Mouse (Mus musculus): ENCODE measurements at regions not wholly inside any gene's neighbourhood (a gene's known extent, or its start where the extent isn't known, plus 50 kb on each side); places are given as distances from the start of the nearest gene placed in this dataset.
A peak's percentile ranks its signal among the peaks of the same experiment; 100 is the strongest.

DNA sequence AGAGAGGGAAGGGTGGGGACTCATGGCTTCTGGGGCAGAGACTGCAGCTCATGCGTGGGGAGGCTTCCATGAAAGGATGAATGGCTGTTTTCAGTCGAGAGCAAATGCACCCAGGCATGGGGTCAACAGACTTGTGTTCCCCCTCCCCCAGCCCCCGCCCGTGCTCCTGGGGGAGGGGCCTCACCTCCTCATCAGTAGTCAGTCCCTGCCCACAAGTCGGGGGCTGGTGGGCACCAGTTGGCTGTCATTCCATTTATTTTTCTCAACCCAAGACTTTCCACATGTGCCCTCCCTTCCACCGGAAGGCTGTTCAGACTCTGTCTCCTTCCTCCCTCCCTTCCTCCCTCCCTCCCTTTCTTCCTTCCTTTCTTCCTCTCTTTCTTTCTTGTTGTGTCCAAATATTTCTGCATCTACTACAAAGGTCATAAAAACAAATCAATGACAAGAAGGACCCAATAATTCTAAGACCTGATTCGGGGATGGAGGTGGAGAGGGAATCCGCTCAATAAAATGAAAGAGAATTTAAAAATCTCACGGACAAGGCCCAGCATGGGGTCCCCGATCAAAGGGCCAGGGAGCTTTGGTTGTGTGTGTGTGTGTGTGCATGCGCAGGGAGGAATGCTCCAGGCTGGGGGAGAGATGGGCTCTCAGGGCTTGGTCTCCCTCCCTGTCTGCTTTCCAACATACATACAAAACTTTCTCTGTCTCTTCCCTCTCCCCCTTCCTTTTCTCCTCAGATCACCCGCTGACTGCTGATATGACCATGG is 57.7 kb downstream of the Rpl14 start:
- DNase-seq (ENCODE audit: inconsistent ontology term), result no peak

- DNase-seq (ENCODE audit: inconsistent ontology term), result no peak
These were observed 58.4 kb downstream of the Rpl14 start for GRCm38 (mm10) chr9:120629609-120630008.

DNA sequence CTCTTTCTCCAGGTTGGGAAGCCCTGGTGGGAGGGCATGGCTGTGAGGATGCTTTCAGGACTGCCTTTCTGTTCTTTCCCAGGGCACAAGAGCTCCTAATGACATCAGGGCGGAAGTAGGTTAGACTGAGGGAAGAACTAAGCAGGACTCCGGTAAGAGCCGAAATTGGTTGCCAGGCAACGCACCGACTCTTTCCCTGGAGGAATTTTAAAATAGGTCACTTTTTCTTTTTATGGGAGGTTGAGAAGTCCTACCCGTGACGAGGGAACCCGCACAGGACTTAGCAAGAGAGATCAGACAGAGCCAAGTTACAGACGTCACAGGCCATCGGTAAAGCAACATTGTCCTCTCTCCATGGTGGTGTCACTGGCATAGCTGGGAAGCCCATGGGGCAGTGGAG is 61.6 kb downstream of the Rpl14 start:
- DNase-seq (ENCODE audit: inconsistent ontology term), result no peak

- no peak for DNase-seq (ENCODE audit: inconsistent ontology term)
These were observed 71.4 kb downstream of the Rpl14 start for GRCm38 (mm10) chr9:120642656-120643055.

GRCm38 (mm10) chr9:120643371-120643770 is 72.1 kb downstream of the Rpl14 start:
- DNase-seq (ENCODE audit: inconsistent ontology term), result no peak

DNA sequence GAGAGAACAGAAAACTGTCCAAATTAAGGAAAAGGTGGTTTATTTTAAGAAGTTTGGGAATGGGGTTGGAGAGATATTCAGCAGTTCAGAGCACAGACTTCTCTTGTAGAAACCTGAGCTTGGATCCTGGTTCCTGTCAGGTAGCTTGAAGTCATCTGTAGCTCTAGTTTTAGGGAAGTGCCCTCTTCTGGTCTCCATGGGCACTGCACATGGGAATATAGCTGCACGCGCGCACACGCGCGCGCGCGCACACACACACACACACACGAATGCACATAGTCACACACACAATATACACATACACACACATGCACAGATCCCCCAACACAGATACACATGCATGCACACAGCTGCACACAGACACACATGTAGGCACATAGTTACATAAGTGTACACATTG is 74.5 kb downstream of the Rpl14 start:
- DNase-seq (ENCODE audit: inconsistent ontology term), result no peak

GRCm38 (mm10) chr9:120646806-120647667 is 75.8 kb downstream of the Rpl14 start:
- DNase-seq (ENCODE audit: inconsistent ontology term), result no peak

- no peak for DNase-seq (ENCODE audit: inconsistent ontology term)
These were observed 76.4 kb downstream of the Rpl14 start for GRCm38 (mm10) chr9:120647668-120647955.

GRCm38 (mm10) chr9:120652733-120653132 is 81.5 kb downstream of the Rpl14 start:
- DNase-seq (ENCODE audit: inconsistent ontology term), result no peak

- DNase-seq (ENCODE audit: inconsistent ontology term), result no peak
These were observed 81.9 kb downstream of the Rpl14 start for GRCm38 (mm10) chr9:120653170-120653569.

GRCm38 (mm10) chr9:120654736-120655135 is 83.5 kb downstream of the Rpl14 start:
- no peak for DNase-seq (ENCODE audit: inconsistent ontology term)

DNA sequence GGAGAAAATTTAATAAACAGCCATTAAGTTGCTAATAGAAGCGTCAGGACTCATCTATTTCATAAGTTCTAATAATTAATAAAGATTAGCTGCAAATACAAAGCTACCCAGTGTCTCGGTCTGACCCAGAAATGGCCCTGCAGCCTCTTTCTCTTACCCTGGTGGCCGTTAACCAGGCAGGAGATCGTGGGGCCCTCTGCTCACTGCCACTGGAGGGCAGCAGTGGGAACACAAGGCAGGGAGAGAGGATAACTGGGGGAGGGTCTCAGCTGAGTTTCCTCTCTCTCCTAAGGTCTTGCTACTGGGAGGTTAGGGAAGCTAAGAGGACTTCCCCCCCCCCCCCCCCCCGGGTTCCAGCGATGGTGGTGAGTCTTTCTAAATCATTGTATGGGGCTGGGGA is 85.7 kb downstream of the Rpl14 start:
- DNase-seq (ENCODE audit: inconsistent ontology term), result no peak

DNA sequence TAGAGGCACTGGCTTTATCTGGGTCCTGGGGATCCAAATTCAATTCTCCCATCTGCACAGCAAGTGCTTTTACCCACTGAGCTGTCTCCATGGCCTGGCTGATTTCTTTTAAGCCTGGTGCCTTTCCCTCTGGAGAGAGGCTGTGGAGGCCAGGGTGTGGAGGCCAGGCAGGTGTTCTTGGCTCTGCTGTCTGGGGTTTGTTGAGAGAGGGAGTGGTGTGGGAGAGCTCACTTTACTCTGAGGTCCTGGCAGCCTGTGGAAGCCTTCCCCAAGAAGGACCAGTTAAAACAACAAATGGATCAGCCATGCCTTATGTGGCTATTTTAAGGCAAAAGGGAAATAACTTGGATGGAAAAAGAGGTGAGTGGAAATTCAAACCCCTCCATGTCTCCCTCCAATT is 86.5 kb downstream of the Rpl14 start:
- no peak for DNase-seq (ENCODE audit: inconsistent ontology term)

- DNase-seq (ENCODE audit: inconsistent ontology term), result no peak
These were observed 87.3 kb downstream of the Rpl14 start for GRCm38 (mm10) chr9:120658576-120658975.

GRCm38 (mm10) chr9:120661226-120661625 is 90.0 kb downstream of the Rpl14 start:
- DNase-seq (ENCODE audit: inconsistent ontology term), result no peak

DNA sequence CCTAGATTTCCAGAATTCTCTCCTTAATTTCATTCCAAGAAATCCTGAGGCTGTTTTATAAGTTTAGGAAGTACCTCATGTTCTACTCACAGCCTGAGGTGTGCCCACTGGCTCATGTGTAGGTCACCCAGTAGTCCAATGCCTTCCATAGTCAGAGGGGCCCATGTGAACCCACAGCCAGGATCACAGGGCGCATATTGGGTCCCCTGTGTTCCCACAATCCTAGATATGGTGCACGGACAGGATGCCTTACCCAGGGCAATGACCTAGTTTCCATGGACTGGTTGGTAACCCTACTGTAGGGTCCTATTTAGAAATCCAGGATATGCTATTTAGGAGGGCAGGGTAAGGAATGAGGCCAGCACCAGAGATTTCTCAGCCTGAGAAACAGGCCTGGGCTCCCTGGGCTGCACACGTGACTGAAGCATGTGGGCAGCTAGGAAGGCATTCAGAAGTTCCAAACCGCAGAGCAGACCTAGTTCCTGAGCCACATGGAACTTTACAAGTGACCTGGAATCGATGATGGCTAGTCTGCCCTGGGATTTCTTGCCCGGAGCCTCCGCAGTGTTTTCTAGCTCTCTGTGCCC is 90.5 kb downstream of the Rpl14 start:
- DNase-seq (ENCODE audit: inconsistent ontology term), result peak; percentile 33

DNA sequence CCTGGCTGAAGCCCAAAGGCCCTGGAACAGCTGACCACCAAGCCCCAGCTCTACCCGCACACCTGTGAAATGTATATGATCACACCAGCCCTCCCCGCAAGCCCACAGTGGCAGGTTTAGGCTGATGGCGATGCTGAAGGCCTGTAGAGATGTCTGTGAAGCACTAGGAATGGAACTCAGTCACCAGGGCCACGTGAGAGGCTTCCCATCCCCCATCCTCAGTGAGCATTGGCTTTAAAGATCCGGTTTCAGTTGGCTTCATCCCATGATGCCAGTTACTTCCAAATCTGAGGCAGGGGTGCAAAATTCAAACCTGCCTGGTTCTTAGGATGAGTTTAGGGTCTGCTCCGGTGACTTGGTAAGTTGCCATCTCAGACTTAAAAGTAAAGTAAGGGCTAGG is 91.9 kb downstream of the Rpl14 start:
- no peak for DNase-seq (ENCODE audit: inconsistent ontology term)

GRCm38 (mm10) chr9:120664086-120664485 is 92.8 kb downstream of the Rpl14 start:
- no peak for DNase-seq (ENCODE audit: inconsistent ontology term)

- no peak for DNase-seq (ENCODE audit: inconsistent ontology term)
These were observed 101.2 kb downstream of the Rpl14 start for GRCm38 (mm10) chr9:120672452-120672851.

GRCm38 (mm10) chr9:120674855-120675254 is 103.6 kb downstream of the Rpl14 start:
- DNase-seq (ENCODE audit: inconsistent ontology term), result no peak

GRCm38 (mm10) chr9:120675371-120676150 is 104.3 kb downstream of the Rpl14 start:
- DNase-seq (ENCODE audit: inconsistent ontology term), result no peak

GRCm38 (mm10) chr9:120676301-120676700 is 105.1 kb downstream of the Rpl14 start:
- DNase-seq (ENCODE audit: inconsistent ontology term), result no peak

Data from Muller cell, postnatal 12 days (primary cell).